Mouse (Mus musculus) liver, embryonic 14.5 days (tissue): ENCODE results near the gene Fam168a.

ENCODE experiments used
- CTCF ChIP-seq: IDR thresholded peaks from 2 replicates; pipeline ENCODE4 v1.5.1; 2016; ENCODE audit warnings: antibody characterized with exemption, low read depth, control low read depth
- EP300 ChIP-seq: IDR thresholded peaks from 2 replicates; pipeline ENCODE4 v1.6.1; 2016; ENCODE audit warnings: antibody characterized with exemption, low read depth

DNA sequence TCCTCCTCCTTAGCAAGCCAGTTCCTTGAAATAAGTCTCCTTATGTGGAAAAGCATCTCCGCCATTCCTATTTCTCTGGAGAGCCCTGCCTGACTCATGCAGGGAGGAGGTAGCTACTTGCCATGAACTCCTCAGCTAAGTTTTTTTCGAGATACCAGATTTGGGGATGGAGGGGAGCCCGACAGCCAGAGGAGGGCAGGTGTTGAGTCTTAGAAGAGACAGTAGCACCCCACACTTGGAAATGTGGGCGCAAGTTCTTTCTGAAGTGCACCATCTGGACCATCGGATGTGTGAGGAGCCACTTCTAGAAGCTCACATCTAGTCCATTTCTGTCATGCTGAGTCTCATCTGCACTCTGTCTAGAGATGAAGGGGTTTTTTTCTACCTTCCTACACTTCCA is 35.8 kb upstream of the Fam168a start:
- TF ChIP-seq CTCF: no peak
- no peak for TF ChIP-seq EP300
